Mouse (Mus musculus) embryonic facial prominence, embryonic 11.5 days (tissue): ENCODE data around the gene Ska2. TPM values are rescaled to one million over a fixed set of nuclear protein-coding genes. Genes with fewer than 3 reads are reported as not detected.

Experiments used
- ATAC-seq: fragments of 200-750 bp; cut with Nextera tagmentation; replicated peaks from 2 replicates; pipeline ENCODE4 v1.8.0; 2017; ENCODE audit warnings: low read depth; ENCODE audit not compliant: insufficient number of reproducible peaks, low FRiP score, low TSS enrichment
- DNase-seq: peaks from one replicate; pipeline ENCODE4 v3.0.0-alpha.2; 2015; ENCODE audit warnings: low spot score
- H3K27ac ChIP-seq: fragments of 300-500 bp; sonication (generic); replicated peaks from 2 replicates; pipeline ENCODE4 v1.5.1; 2014; ENCODE audit warnings: mild to moderate bottlenecking, low read depth, low read length, control low read depth
- H3K27me3 ChIP-seq: fragments of 300-500 bp; sonication (generic); 2 replicates; pipeline ENCODE4 v1.6.1; 2014; ENCODE audit warnings: mild to moderate bottlenecking, low read length, moderate library complexity, mixed read lengths; ENCODE audit not compliant: control insufficient read depth, insufficient read depth
- H3K36me3 ChIP-seq: fragments of 300-500 bp; sonication (generic); replicated peaks from 2 replicates; pipeline ENCODE4 v1.6.1; 2014; ENCODE audit warnings: low read depth, mild to moderate bottlenecking, low read length, moderate library complexity, mixed read lengths; ENCODE audit not compliant: control insufficient read depth, insufficient read depth
- H3K4me1 ChIP-seq: fragments of 300-500 bp; sonication (generic); 2 replicates; pipeline ENCODE4 v1.6.1; 2014; ENCODE audit warnings: low read length, mixed read lengths; ENCODE audit not compliant: control insufficient read depth, insufficient read depth
- H3K4me2 ChIP-seq: fragments of 300-500 bp; sonication (generic); 2 replicates; pipeline ENCODE4 v1.6.1; 2014; ENCODE audit warnings: low read depth, mild to moderate bottlenecking, control low read depth, low read length, moderate library complexity
- H3K4me3 ChIP-seq: fragments of 300-500 bp; sonication (generic); 2 replicates; pipeline ENCODE4 v1.5.1; 2014; ENCODE audit warnings: low read depth, low read length, control low read depth
- H3K9ac ChIP-seq: fragments of 300-500 bp; sonication (generic); replicated peaks from 2 replicates; pipeline ENCODE4 v1.6.1; 2014; ENCODE audit warnings: mild to moderate bottlenecking, control low read depth, low read length
- H3K9me3 ChIP-seq: fragments of 300-500 bp; sonication (generic); replicated peaks from 2 replicates; pipeline ENCODE4 v1.6.1; 2016; ENCODE audit warnings: mild to moderate bottlenecking, low read length, inconsistent platforms, mixed read lengths; ENCODE audit not compliant: control insufficient read depth
- WGBS: fragments of 180-500 bp; shearing (Covaris S2); extraction: QIAGEN DNeasy Blood & Tissue Kit; methylation state at CpG from one replicate; pipeline ENCODE4 v1.1.7; 2014; 5-methylcytosine and 5-hydroxymethylcytosine counted together
- polyA plus RNA-seq: library from polyadenylated mRNA; unstranded; fragments of >200 nt; fragmentation: Nextera tagmentation; extraction: Ambion mirVana; gene quantifications from 2 replicates; pipeline ENCODE4 v1.2.1, GENCODE M21; 2014

Gene Ska2
- polyA plus RNA-seq, 1 experiment from 2014 or later: 134 TPM

- no peaks in the 10 kb centered on the region; the same call in none of the 2 replicates for H3K4me1 ChIP-seq
- 0 out of 2 replicates have a peak within 1 kb of the TSS, but pooled peaks have one; percentile 2 for H3K27ac ChIP-seq
- H3K4me2 ChIP-seq: peak within 1 kb of the TSS; percentile 68
- H3K27me3 ChIP-seq: no peaks in the 10 kb centered on the region
- DNase-seq: peak; percentile 89
- no peaks in the 10 kb centered on the region for H3K9me3 ChIP-seq
- under 1% methylated on average over 42 of the region's 43 CpGs for WGBS
- peaks cover 3% of the 10 kb centered on the region; the same call in 1 of the 2 replicates for H3K36me3 ChIP-seq
- peak within 1 kb of the TSS; percentile 64 for H3K4me3 ChIP-seq
- H3K9ac ChIP-seq: peak within 1 kb of the TSS; percentile 69
- ATAC-seq: peak; percentile 88
Observed at GRCm38 (mm10) chr11:87086290-87086984, 22.6 kb upstream of the Ska2 start, which contains the start of gene Smg8. Smg8 (minus strand) TSS chr11:87086774.

GRCm38 (mm10) chr11:87087142-87087541 is 21.9 kb upstream of the Ska2 start:
- peak overlapping the region; percentile 64 for H3K4me3 ChIP-seq
- H3K27me3 ChIP-seq: no peaks in the 10 kb centered on the region
- H3K4me2 ChIP-seq: peak overlapping the region; percentile 5; the same call in 1 of the 2 replicates
- ATAC-seq (no peak), DNase-seq (no peak)
- H3K4me1 ChIP-seq: no peaks in the 10 kb centered on the region; the same call in none of the 2 replicates
- peak overlapping the region; percentile 69; the same call in 1 of the 2 replicates for H3K9ac ChIP-seq
- 86% methylated on average over 2 of the region's 2 CpGs for WGBS
- H3K9me3 ChIP-seq: no peaks in the 10 kb centered on the region
- no peak overlapping the region for H3K27ac ChIP-seq
- peaks cover 6% of the 10 kb centered on the region for H3K36me3 ChIP-seq

DNA sequence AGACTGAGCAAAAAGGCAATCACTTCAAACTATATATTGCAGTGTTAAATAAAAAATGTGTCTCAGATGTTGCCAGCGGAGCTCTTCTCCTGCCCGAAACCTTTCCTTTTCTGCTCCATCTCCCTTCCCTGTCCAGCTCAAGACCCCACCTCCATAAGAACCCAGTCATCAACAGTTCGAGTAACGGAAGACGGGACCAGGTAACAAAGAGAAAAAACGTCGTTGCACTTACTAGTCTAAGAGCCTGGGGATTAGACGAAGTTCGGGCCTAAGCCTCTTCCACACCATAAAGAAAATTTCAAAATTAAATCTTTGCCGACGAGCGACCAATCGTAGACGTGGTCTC is 652 bp upstream of the Ska2 start, which contains the start of gene Prr11:
Gene Prr11 (minus strand): TSS at position 300 of the 346 bp plus-strand sequence.
- H3K27ac ChIP-seq: peak within 1 kb of the TSS; percentile 97
- H3K4me1 ChIP-seq: no peaks in the 10 kb centered on the region
- no peaks in the 10 kb centered on the region for H3K9me3 ChIP-seq
- H3K27me3 ChIP-seq: no peaks in the 10 kb centered on the region
- no peaks in the 10 kb centered on the region; the same call in 1 of the 2 replicates for H3K36me3 ChIP-seq
- H3K4me2 ChIP-seq: peak within 1 kb of the TSS; percentile 31
- ATAC-seq: no peak
- no peak for DNase-seq
- H3K9ac ChIP-seq: peak within 1 kb of the TSS; percentile 100
- 0% methylated on average over 14 of the region's 14 CpGs for WGBS
- peak within 1 kb of the TSS; percentile 98 for H3K4me3 ChIP-seq

DNA sequence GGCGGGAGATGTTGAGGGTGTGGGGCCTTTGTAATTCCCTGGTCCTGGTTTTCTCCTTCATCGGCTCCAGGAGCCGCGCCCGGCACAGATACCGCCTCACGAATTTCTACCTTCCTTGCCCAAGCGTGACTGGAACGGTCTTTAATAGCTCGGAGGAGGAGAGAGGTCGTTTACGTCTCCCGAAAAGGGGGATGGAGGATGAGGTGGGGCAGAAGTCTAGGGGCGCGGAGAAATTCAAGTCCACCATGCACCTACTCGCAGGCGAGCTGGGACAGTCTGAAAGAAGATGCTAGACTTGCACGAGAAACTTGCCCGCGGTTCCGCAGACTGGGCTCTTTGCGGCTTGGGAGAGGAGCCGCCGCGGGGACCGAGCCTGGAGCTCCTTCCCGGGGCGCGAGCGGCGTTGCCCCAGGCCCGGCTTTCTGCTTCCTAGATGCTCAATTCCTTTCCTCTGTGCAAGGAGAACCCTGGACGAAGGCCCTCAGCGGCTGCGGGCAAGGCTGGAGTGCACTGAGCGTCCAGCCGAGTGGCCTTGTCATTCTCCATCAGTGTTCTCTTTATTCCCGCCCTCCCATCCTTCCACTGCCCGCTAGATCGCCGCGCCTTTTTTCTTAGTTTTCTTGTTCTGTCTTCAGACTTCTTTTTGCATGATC is 611 bp downstream of the Ska2 start:
- no peaks in the 10 kb centered on the region for H3K36me3 ChIP-seq
- ATAC-seq (no peak), DNase-seq (peak; percentile 69)
- peak overlapping the region; percentile 100 for H3K9ac ChIP-seq
- under 1% methylated on average over 42 of the region's 42 CpGs for WGBS
- peak overlapping the region; percentile 97 for H3K27ac ChIP-seq
- H3K4me1 ChIP-seq: no peaks in the 10 kb centered on the region
- H3K9me3 ChIP-seq: no peaks in the 10 kb centered on the region
- H3K4me2 ChIP-seq: peak overlapping the region; percentile 22
- peak overlapping the region; percentile 98 for H3K4me3 ChIP-seq
- no peaks in the 10 kb centered on the region for H3K27me3 ChIP-seq

- peak; percentile 27 for DNase-seq
- H3K36me3 ChIP-seq: peaks cover 4% of the 10 kb centered on the region
- 9% methylated on average over 9 of the region's 9 CpGs for WGBS
Observed at GRCm38 (mm10) chr11:87110172-87110909, 1.3 kb downstream of the Ska2 start.

DNA sequence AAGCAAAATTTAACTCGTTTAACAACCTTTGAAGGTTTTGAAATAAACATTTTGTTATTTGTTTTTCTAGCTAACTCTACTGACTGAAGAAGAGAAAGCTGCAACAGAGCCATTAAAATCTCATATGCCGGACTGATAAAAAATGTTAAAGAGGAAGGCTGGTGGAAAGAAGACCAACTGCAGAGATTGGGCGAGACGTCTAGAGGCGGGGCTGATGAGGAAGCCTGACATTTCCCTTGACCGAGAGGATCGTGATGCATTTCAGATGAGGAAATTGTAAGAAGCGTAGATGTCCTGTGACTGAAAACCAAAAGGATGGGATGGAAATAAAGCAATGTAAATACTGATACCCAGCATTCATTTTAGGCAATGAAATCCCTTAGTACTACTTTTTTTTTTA is 12.8 kb downstream of the Ska2 start:
- H3K4me3 ChIP-seq: no peak overlapping the region
- ATAC-seq (no peak), DNase-seq (no peak)
- H3K9ac ChIP-seq: no peak overlapping the region
- no peak overlapping the region for H3K4me2 ChIP-seq
- no peaks in the 10 kb centered on the region for H3K4me1 ChIP-seq
- 85% methylated on average over 8 of the region's 8 CpGs for WGBS
- no peaks in the 10 kb centered on the region for H3K9me3 ChIP-seq
- H3K27me3 ChIP-seq: no peaks in the 10 kb centered on the region
- peaks cover 9% of the 10 kb centered on the region for H3K36me3 ChIP-seq
- H3K27ac ChIP-seq: no peak overlapping the region

More at GRCm38 (mm10) chr11:87110172-87110909, 1.3 kb downstream of the Ska2 start:
- Histone ChIP-seq H3K4me1 (no peaks in the 10 kb centered on the region), H3K9ac (peak overlapping the region; percentile 100), H3K4me3 (peak overlapping the region; percentile 98), H3K4me2 (peak overlapping the region; percentile 22), H3K27ac (peak overlapping the region; percentile 97), H3K9me3 (no peaks in the 10 kb centered on the region), H3K27me3 (no peaks in the 10 kb centered on the region)
- ATAC-seq: no peak

- Histone ChIP-seq H3K4me3 (no peak overlapping the region), H3K4me2 (no peak overlapping the region), H3K4me1 (no peaks in the 10 kb centered on the region), H3K36me3 (peaks cover 3% of the 10 kb centered on the region; the same call in 1 of the 2 replicates), H3K9ac (no peak overlapping the region; the same call in 1 of the 2 replicates), H3K27me3 (no peaks in the 10 kb centered on the region), H3K9me3 (no peaks in the 10 kb centered on the region), H3K27ac (no peak overlapping the region)
- DNase-seq: no peak
- no peak for ATAC-seq
- 54% methylated on average over 4 of the region's 4 CpGs for WGBS
Observed at GRCm38 (mm10) chr11:87125562-87125961, 16.5 kb downstream of the Ska2 start.
